In genomic region chr10:60723345-60723744, GRCm38 (mm10) we compare ENCODE assay signal across 16 mouse cellular contexts. TPM values are rescaled to one million over a fixed set of nuclear protein-coding genes. Genes with fewer than 3 reads are reported as not detected.
A peak's percentile ranks its signal among the peaks of the same experiment; 100 is the strongest.
DNase-seq lines count a peak whose midpoint lies in the region; ATAC-seq and TF ChIP-seq lines count a peak whose summit lies in the region.
"Had no signal": no experiment of that assay in that cellular context is flagged by ENCODE, and none has a peak within 500 bp of the region (broad histone marks: within the 10 kb centered on the region; RNA-seq: fewer than 3 reads in every experiment).

No protein-coding gene starts in this region.

- H3K36me3 ChIP-seq in forebrain, embryonic 13.5 days (ENCODE audit: poor library complexity, severe bottlenecking) = peaks cover 12% of the 10 kb centered on the region; the same call in 1 of the 2 replicates
- 0 out of 2 replicates have a peak, but pooled peaks cover 3% of the 10 kb centered on the region for H3K36me3 ChIP-seq in forebrain, embryonic 15.5 days
- H3K36me3 ChIP-seq: forebrain, embryonic 10.5 days had no signal

- WGBS in forebrain, embryonic 13.5 days = 35% methylated on average over 1 of the region's 1 CpGs
- 33% methylated on average over 1 of the region's 1 CpGs for WGBS in forebrain, embryonic 15.5 days

- no peaks in the 10 kb centered on the region for H3K27me3 ChIP-seq in forebrain, embryonic 13.5 days
- H3K27me3 ChIP-seq in forebrain, embryonic 15.5 days = no peaks in the 10 kb centered on the region
- H3K27me3 ChIP-seq: hindbrain, embryonic 12.5 days; neural tube, embryonic 13.5 days had no signal

- peak; percentile 47 for TF ChIP-seq CTCF in layer of hippocampus, adult 2 months (conservative IDR thresholded peaks at IDR 0.05)

- peak; percentile 68 for ATAC-seq in granulocyte monocyte progenitor cell, adult 5-6 weeks (replicated peaks; ENCODE audit: poor library complexity, severe bottlenecking)
- ATAC-seq in forebrain, embryonic 13.5 days = no peak
- ATAC-seq in forebrain, embryonic 15.5 days (replicated peaks) = no peak

- H3K27ac ChIP-seq in layer of hippocampus, adult 2 months = no peak overlapping the region
- H3K27ac ChIP-seq in forebrain, embryonic 13.5 days = no peak overlapping the region
- H3K27ac ChIP-seq in forebrain, embryonic 15.5 days (replicated peaks) = no peak overlapping the region
- H3K27ac ChIP-seq: forebrain, embryonic 10.5 days; heart, embryonic 13.5 days; hindbrain, embryonic 12.5 days; neural tube, embryonic 13.5 days had no signal

- peaks cover 22% of the 10 kb centered on the region for H3K4me1 ChIP-seq in forebrain, embryonic 13.5 days
- H3K4me1 ChIP-seq in forebrain, embryonic 15.5 days = peaks cover 21% of the 10 kb centered on the region

- no peak overlapping the region for H3K9ac ChIP-seq in forebrain, embryonic 13.5 days
- no peak overlapping the region for H3K9ac ChIP-seq in forebrain, embryonic 15.5 days (replicated peaks)
- H3K9ac ChIP-seq: heart, embryonic 13.5 days; hindbrain, embryonic 12.5 days; neural tube, embryonic 13.5 days had no signal

- no peak overlapping the region for H3K4me2 ChIP-seq in forebrain, embryonic 13.5 days
- no peak overlapping the region for H3K4me2 ChIP-seq in forebrain, embryonic 15.5 days (replicated peaks)
- H3K4me2 ChIP-seq: heart, embryonic 13.5 days; hindbrain, embryonic 12.5 days; neural tube, embryonic 13.5 days had no signal

- DNase-seq in layer of hippocampus, adult 2 months (ENCODE audit: low spot score in 2 of 2) = no peak
- DNase-seq in layer of hippocampus, postnatal 25 days (ENCODE audit: extremely low spot score in 1 of 2, low spot score in 1 of 2) = no peak
- peak; percentile 50 for DNase-seq in A20 (ENCODE audit: low read depth, low spot score)
- peak; percentile 37 to 46 for DNase-seq in B cell, adult 2 months
- DNase-seq: cerebellum, adult 9-11 months; kidney, adult 9 months; lung, postnatal 36 days; midbrain, embryonic 14.5 days; right cerebral cortex, adult 18-20 months had no signal

- H3K9me3 ChIP-seq in forebrain, embryonic 13.5 days (replicated peaks) = no peaks in the 10 kb centered on the region
- H3K9me3 ChIP-seq in forebrain, embryonic 15.5 days = no peaks in the 10 kb centered on the region
- H3K9me3 ChIP-seq: forebrain, embryonic 10.5 days; heart, embryonic 13.5 days; hindbrain, embryonic 12.5 days; neural tube, embryonic 13.5 days had no signal

- no peak overlapping the region for H3K4me3 ChIP-seq in layer of hippocampus, adult 2 months
- no peak overlapping the region for H3K4me3 ChIP-seq in forebrain, embryonic 13.5 days
- H3K4me3 ChIP-seq in forebrain, embryonic 15.5 days = no peak overlapping the region
- H3K4me3 ChIP-seq: forebrain, embryonic 10.5 days; heart, embryonic 13.5 days; hindbrain, embryonic 12.5 days; neural tube, embryonic 13.5 days had no signal

RNA-seq across cellular contexts. Expression of gene Cdh23, which starts 27.1 kb away (rescaled TPM):
- 1 to 10 TPM; 2.7 to 2.9 TPM for total RNA-seq in layer of hippocampus, adult 2 months (2021)
- 1 to 10 TPM; 2.1 to 3.6 TPM for total RNA-seq in layer of hippocampus, postnatal 25 days (2021)
- total RNA-seq in granulocyte monocyte progenitor cell, adult 5-6 weeks (2014; fragmentation: Nextera tagmentation) = 0.81 TPM in 1 of 2 replicates, not detected in the other
- total RNA-seq in granulocyte monocyte progenitor cell, adult 5-6 weeks (2017) = 0.13 TPM in 1 of 2 replicates, not detected in the other
- polyA plus RNA-seq in forebrain, embryonic 13.5 days (2015; fragmentation: Nextera tagmentation; extraction: Ambion mirVana) = 0.89 and 1.1 TPM in 2 replicates
- 1.2 and 2.7 TPM in 2 replicates for polyA plus RNA-seq in forebrain, embryonic 15.5 days (2015; fragmentation: Nextera tagmentation; extraction: Ambion mirVana)

RNA-seq across cellular contexts. Expression of gene Slc29a3, which starts 29.2 kb away (rescaled TPM):
- total RNA-seq in layer of hippocampus, adult 2 months (2021) = 10 to 100 TPM; 14.6 to 18.3 TPM
- 10 to 100 TPM; 16.6 to 17.1 TPM for total RNA-seq in layer of hippocampus, postnatal 25 days (2021)
- 42.0 and 51.0 TPM in 2 replicates for total RNA-seq in granulocyte monocyte progenitor cell, adult 5-6 weeks (2014; fragmentation: Nextera tagmentation)
- total RNA-seq in granulocyte monocyte progenitor cell, adult 5-6 weeks (2017) = 12.5 and 15.2 TPM in 2 replicates
- 12.7 and 13.5 TPM in 2 replicates for polyA plus RNA-seq in forebrain, embryonic 13.5 days (2015; fragmentation: Nextera tagmentation; extraction: Ambion mirVana)
- polyA plus RNA-seq in forebrain, embryonic 15.5 days (2015; fragmentation: Nextera tagmentation; extraction: Ambion mirVana) = 13.2 and 13.9 TPM in 2 replicates

Comparison
In these comparisons a context has a peak if more than half of its experiments do, and no peak if none do; other contexts are left out.
1. DNase-seq: peak in A20 (single experiment) and B cell, adult 2 months (2 of 2); none in layer of hippocampus, adult 2 months (0 of 2) and layer of hippocampus, postnatal 25 days (0 of 2).